19 mouse cellular contexts compared by ENCODE assay signal in genomic region chr16:40897768-40898327, GRCm38 (mm10).
"Had no signal": no experiment of that assay in that cellular context is flagged by ENCODE, and none has a peak within 500 bp of the region (broad histone marks: within the 10 kb centered on the region; RNA-seq: fewer than 3 reads in every experiment).

No protein-coding gene starts in this region.

- H3K27ac ChIP-seq: layer of hippocampus, adult 2 months; limb, embryonic 12.5 days; liver, embryonic 13.5 days; lung, embryonic 15.5 days; macrophage; neural tube, embryonic 12.5 days; stomach, embryonic 15.5 days had no signal

- H3K4me3 ChIP-seq: layer of hippocampus, adult 2 months; limb, embryonic 12.5 days; liver, embryonic 13.5 days; lung, embryonic 15.5 days; megakaryocyte, embryonic 14.5 days; neural tube, embryonic 12.5 days; stomach, embryonic 15.5 days had no signal

- H3K4me2 ChIP-seq: limb, embryonic 12.5 days; liver, embryonic 13.5 days; lung, embryonic 15.5 days; neural tube, embryonic 12.5 days; stomach, embryonic 15.5 days had no signal

- H3K9me3 ChIP-seq: limb, embryonic 12.5 days; liver, embryonic 13.5 days; lung, embryonic 15.5 days; megakaryocyte, embryonic 14.5 days; neural tube, embryonic 12.5 days; stomach, embryonic 15.5 days had no signal

- ATAC-seq: liver, postnatal 0 days had no signal

- H3K36me3 ChIP-seq: limb, embryonic 12.5 days; liver, embryonic 13.5 days; lung, embryonic 15.5 days; neural tube, embryonic 12.5 days; stomach, embryonic 15.5 days had no signal

- H3K9ac ChIP-seq: limb, embryonic 12.5 days; liver, embryonic 13.5 days; liver, postnatal 0 days; lung, embryonic 15.5 days; neural tube, embryonic 12.5 days; stomach, embryonic 15.5 days had no signal

- DNase-seq: kidney, adult 18-20 months; kidney, postnatal 10 days; kidney, postnatal 4 days; liver; liver, embryonic 13.5 days; liver, postnatal 0 days; lung, postnatal 14 days; retina, postnatal 1 day; right cerebral cortex, postnatal 4 days; spleen, adult 18-20 months; thymus, adult 2 months; thymus, postnatal 36 days had no signal

- H3K27me3 ChIP-seq: limb, embryonic 12.5 days; liver, embryonic 13.5 days; lung, embryonic 15.5 days; megakaryocyte, embryonic 14.5 days; neural tube, embryonic 12.5 days; stomach, embryonic 15.5 days had no signal

- H3K4me1 ChIP-seq: limb, embryonic 12.5 days; liver, embryonic 13.5 days; lung, embryonic 15.5 days; megakaryocyte, embryonic 14.5 days; neural tube, embryonic 12.5 days; stomach, embryonic 15.5 days had no signal
